Mouse (Mus musculus) layer of hippocampus, postnatal 25 days (tissue): Measurements from ENCODE around the gene Thbs1. TPM values are rescaled to one million over a fixed set of nuclear protein-coding genes. Genes with fewer than 3 reads are reported as not detected.
A peak's percentile ranks its signal among the peaks of the same experiment; 100 is the strongest.
"Not testable (repeated sequence)": the region's sequence is repeated elsewhere in the genome, so short reads cannot be mapped to it uniquely, and the experiment has no call there.

ENCODE experiments used
- DNase-seq, 2 experiments: peaks; one replicate each; pipeline ENCODE4 v3.0.0; 2022; ENCODE audit warnings: mixed read lengths in 2 of 2, low spot score in 1 of 2; ENCODE audit errors: extremely low spot score in 1 of 2
- total RNA-seq, 2 experiments: library from RNA; stranded (reverse); gene quantifications; 2 replicates each; pipeline ENCODE4 v1.2.3; 2021

Gene Thbs1
- total RNA-seq, 2 experiments from 2014 or later, result 2.2 to 2.7 TPM

- no peak for DNase-seq
These were observed 30.0 kb downstream of the Thbs1 start for GRCm38 (mm10) chr2:118141651-118142050.

GRCm38 (mm10) chr2:118147749-118148148 lies 36.1 kb downstream of the Thbs1 start:
- DNase-seq, result not testable (repeated sequence)

GRCm38 (mm10) chr2:118148321-118149142 lies 36.9 kb downstream of the Thbs1 start:
- no peak for DNase-seq

- peak in 1 of 2 experiments; percentile 32 for DNase-seq
These were observed 38.3 kb downstream of the Thbs1 start for GRCm38 (mm10) chr2:118149855-118150563.

- no peak for DNase-seq
These were observed 46.4 kb downstream of the Thbs1 start for GRCm38 (mm10) chr2:118158095-118158494.

DNA sequence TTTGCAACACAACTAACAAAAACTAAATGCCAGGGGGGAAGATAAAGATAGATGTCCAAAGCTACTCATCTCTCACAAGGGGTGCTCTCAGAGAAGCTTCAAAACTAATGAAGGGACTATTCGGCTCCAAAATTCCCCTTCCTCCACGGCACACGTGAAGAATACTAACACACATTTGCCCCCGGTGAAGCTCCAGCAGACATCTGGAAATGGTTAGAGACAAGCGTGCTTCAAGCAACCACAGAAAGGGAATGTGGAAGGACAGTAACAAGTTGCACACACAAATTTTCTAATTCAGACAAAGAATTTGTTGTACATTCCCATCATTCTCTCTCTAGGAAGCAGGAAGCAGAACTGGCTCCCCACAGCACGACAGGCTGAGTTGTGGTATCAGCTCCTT lies 47.5 kb downstream of the Thbs1 start:
- DNase-seq, result no peak

- no peak for DNase-seq
These were observed 48.9 kb downstream of the Thbs1 start for GRCm38 (mm10) chr2:118160547-118160946.

GRCm38 (mm10) chr2:118160991-118161390 lies 49.3 kb downstream of the Thbs1 start:
- no peak for DNase-seq

DNA sequence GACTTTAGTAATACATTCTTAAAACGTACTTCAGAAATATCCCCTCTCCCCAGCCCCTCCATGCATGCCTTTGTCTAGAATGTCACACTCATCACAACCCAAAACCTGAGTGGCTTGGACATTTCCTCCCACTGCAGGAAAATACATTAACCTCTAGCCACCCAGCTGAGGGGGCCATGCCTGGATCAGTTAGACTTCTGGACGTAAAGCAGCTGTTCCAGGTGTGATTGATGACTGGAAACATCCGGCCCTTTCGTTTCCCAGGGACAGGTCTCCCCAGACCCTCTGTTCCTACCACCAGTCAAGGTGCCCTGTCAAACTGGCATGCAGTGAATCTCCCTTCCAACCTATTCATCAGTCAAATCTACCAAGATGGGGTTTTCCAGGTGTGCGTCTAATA lies 50.8 kb downstream of the Thbs1 start:
- no peak for DNase-seq

DNA sequence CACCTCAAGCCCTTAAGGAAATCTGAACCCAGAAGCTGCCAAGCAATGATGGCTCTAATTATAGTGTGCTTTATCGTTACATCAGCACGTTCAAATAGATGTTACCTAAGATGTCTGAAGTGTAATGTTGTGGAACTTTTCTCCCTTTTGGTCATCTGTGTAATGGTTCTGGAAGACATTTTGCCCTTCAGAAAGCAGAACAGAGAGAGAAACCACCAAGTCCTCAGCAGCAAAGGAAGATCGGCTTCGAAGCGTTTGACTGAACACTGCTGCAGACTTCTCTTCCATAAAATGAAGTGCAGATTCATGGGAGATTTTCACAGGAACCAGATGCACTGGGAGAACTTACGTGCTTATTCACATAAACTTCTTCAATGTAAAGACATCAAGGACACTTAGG lies 52.5 kb downstream of the Thbs1 start:
- no peak for DNase-seq

GRCm38 (mm10) chr2:118165691-118166090 lies 54.0 kb downstream of the Thbs1 start:
- no peak for DNase-seq

DNA sequence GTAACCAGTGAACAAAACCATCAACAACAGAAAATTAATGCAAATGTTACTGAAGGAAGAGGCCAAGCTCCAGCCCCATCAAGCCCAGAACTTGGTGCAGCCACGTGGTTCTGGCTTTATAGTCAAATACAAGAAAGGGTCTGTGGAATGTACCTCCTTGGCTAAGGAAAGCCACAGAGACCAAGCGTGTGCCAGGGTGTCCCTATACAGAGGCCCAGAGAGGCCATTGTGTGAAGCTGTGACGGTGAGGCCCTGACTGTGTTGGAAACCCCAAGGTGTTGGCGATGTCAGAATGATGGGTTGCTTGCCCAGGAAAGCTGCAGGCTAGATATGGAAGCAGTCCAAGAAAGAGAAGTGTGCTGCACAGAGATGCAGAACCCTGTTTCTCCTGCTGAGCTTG lies 56.1 kb downstream of the Thbs1 start:
- DNase-seq, result no peak

DNA sequence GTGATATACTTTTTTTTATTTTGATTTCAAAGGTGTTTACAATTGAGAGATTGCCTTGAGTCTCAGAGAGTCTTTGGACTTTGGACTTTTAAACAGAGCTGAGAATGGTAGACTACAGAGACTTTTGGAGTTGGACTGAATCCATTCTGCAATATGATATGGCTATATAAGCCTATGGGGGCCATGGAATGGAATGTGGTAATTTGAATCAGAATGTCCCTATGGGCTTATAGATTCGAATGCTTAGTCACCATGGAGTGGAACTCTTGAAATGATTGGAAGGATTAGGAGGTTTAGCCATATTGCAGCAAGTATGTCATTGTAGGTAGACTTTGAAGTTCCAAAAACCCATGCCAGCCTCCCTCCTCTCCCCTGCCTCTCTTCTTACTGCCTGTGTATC lies 56.5 kb downstream of the Thbs1 start:
- DNase-seq, result no peak

- DNase-seq, result no peak
These were observed 63.1 kb downstream of the Thbs1 start for GRCm38 (mm10) chr2:118174558-118175383.

Other genes starting within 250 kb of the Thbs1 start
- under 1 TPM; 0.85 to 0.91 TPM for gene Fsip1, start 145.1 kb downstream of the Thbs1 start, total RNA-seq